Mouse (Mus musculus): ENCODE measurements around the gene Mss51.

GRCm38 (mm10) chr14:20451765-20452331, 44.9 kb downstream of the Mss51 start, which contains the start of gene Cfap70:
- TF ChIP-seq POLR2A (IDR thresholded peaks at IDR 0.05; ENCODE audit: insufficient read depth, low read depth, low read length) (no peak), CTCF (IDR thresholded peaks at IDR 0.05; ENCODE audit: insufficient read depth, low read depth, low read length) (no peak)

Data from olfactory bulb, adult 2 months (tissue).